Mouse (Mus musculus) hindbrain, embryonic 14.5 days (tissue): Measurements from ENCODE around the gene Zdhhc3. TPM values are rescaled to one million over a fixed set of nuclear protein-coding genes. Genes with fewer than 3 reads are reported as not detected.

Experiments used
- ATAC-seq: fragments of 200-750 bp; cut with Nextera tagmentation; 2 replicates; pipeline ENCODE4 v1.8.0; 2017; ENCODE audit warnings: moderate number of reproducible peaks, mild to moderate bottlenecking, moderate TSS enrichment, moderate library complexity; ENCODE audit not compliant: low FRiP score
- DNase-seq: peaks from one replicate; pipeline ENCODE4 v3.0.0-alpha.2; 2015; ENCODE audit warnings: low spot score
- H3K27ac ChIP-seq: fragments of 300-500 bp; sonication (generic); 2 replicates; pipeline ENCODE4 v1.5.1; 2014; ENCODE audit warnings: mild to moderate bottlenecking, moderate library complexity
- H3K27me3 ChIP-seq: fragments of 300-500 bp; sonication (generic); 2 replicates; pipeline ENCODE4 v1.6.1; 2014; ENCODE audit warnings: mild to moderate bottlenecking, low read length, mixed read lengths; ENCODE audit not compliant: control insufficient read depth, insufficient read depth
- H3K36me3 ChIP-seq: fragments of 300-500 bp; sonication (generic); replicated peaks from 2 replicates; pipeline ENCODE4 v1.6.1; 2014; ENCODE audit not compliant: control insufficient read depth, insufficient read depth
- H3K4me1 ChIP-seq: fragments of 300-500 bp; sonication (generic); replicated peaks from 2 replicates; pipeline ENCODE4 v1.6.1; 2014; ENCODE audit warnings: antibody characterized with exemption, low read length, mixed read lengths; ENCODE audit not compliant: control insufficient read depth, insufficient read depth
- H3K4me2 ChIP-seq: fragments of 300-500 bp; sonication (generic); replicated peaks from 2 replicates; pipeline ENCODE4 v1.6.1; 2014; ENCODE audit warnings: mild to moderate bottlenecking, moderate library complexity
- H3K4me3 ChIP-seq: fragments of 300-500 bp; sonication (generic); replicated peaks from 2 replicates; pipeline ENCODE4 v1.5.1; 2014; ENCODE audit warnings: mild to moderate bottlenecking, low read length
- H3K9ac ChIP-seq: fragments of 300-500 bp; sonication (generic); 2 replicates; pipeline ENCODE4 v1.6.1; 2014
- H3K9me3 ChIP-seq: fragments of 300-500 bp; sonication (generic); 2 replicates; pipeline ENCODE4 v1.6.1; 2016; ENCODE audit warnings: low read length; ENCODE audit not compliant: control insufficient read depth
- WGBS: fragments of 180-500 bp; shearing (Covaris S2); extraction: QIAGEN DNeasy Blood & Tissue Kit; methylation state at CpG from one replicate; pipeline ENCODE4 v1.1.7; 2014; 5-methylcytosine and 5-hydroxymethylcytosine counted together
- polyA plus RNA-seq: library from polyadenylated mRNA; unstranded; fragments of >200 nt; fragmentation: Nextera tagmentation; extraction: Ambion mirVana; gene quantifications from 2 replicates; pipeline ENCODE4 v1.2.1, GENCODE M21; 2014

Zdhhc3 gene
- polyA plus RNA-seq, 1 experiment from 2014 or later, result 63.6 TPM

DNA sequence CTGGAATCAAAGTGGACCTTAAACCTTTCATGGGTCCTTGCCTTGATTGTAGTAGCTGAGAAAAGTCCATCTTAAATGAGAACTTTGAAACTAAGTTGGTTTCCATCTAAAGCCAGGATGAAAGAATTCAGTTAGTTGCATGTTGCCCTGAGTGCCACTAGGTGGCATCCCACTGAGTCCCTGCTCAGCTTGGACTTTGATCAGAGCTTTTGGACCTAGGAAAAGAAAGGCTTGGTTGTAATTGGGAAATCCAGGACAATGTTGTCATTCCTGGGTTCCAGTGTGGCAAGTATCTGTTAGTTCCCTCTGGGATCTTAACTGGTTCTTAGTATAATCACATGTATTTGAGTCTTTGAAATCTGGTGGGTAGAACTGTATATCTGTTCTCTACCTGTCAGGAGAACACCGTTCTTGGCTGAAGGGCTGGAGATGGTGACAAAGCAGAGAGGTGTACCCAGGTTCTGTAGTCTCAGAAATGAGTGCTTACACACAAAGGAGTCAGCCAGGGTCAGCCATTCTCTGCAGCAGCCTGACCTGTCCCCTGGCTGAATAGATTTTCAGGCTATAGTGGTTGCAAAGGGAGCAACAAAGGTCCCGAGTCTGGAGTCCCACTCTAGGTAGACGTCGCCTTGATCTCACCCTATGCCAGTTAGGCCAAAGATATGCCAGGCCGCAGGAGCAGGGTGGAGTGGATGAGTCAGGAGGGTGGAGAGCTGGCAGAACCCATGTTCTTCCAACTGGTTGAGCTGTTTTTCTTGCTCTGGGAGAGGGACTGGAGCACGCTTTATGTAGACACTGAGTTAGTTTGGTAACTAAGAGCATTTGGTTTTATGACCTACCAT, 10.8 kb upstream of the Zdhhc3 start:
- 95% methylated on average over 6 of the region's 6 CpGs for WGBS
- peak; percentile 54 for DNase-seq

GRCm38 (mm10) chr9:123123017-123123416, 10.0 kb upstream of the Zdhhc3 start:
- no peak overlapping the region for H3K27ac ChIP-seq
- DNase-seq (no peak), ATAC-seq (no peak)
- no peaks in the 10 kb centered on the region for H3K9me3 ChIP-seq
- no peaks in the 10 kb centered on the region for H3K4me1 ChIP-seq
- no peak overlapping the region for H3K9ac ChIP-seq
- WGBS, result 77% methylated on average over 3 of the region's 3 CpGs
- H3K27me3 ChIP-seq, result no peaks in the 10 kb centered on the region
- no peak overlapping the region for H3K4me3 ChIP-seq
- H3K36me3 ChIP-seq, result peaks cover 72% of the 10 kb centered on the region
- H3K4me2 ChIP-seq, result no peak overlapping the region

More for the DNA sequence above, 10.8 kb upstream of the Zdhhc3 start:
- no peaks in the 10 kb centered on the region for H3K9me3 ChIP-seq
- H3K27me3 ChIP-seq, result no peaks in the 10 kb centered on the region
- no peak overlapping the region for H3K4me3 ChIP-seq
- no peak overlapping the region for H3K4me2 ChIP-seq
- no peak for ATAC-seq
- H3K36me3 ChIP-seq, result peaks cover 78% of the 10 kb centered on the region
- H3K9ac ChIP-seq, result no peak overlapping the region
- no peak overlapping the region for H3K27ac ChIP-seq
- no peaks in the 10 kb centered on the region for H3K4me1 ChIP-seq

DNA sequence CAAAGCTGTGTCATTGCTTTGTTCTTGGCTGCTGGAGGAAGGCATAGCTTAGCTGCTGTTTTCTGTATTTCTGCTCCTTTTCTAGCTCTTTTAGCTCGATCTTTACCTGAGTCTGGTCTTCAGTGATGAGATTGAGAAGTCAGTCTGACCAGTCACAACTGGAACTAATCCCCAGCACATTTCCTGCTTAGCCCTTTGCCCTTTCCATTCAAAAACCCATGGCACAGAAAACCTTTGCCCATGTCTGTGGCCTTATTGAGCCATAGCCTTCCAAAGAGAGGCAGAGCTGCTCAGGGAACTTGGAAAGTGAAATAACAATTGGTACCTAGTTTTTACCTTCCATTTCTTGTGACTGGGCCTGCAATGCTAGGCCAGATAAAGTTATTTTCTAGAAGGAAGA, 2.6 kb upstream of the Zdhhc3 start:
- Histone ChIP-seq H3K27ac (no peak overlapping the region), H3K4me3 (no peak overlapping the region), H3K36me3 (peaks cover 37% of the 10 kb centered on the region), H3K4me2 (no peak overlapping the region), H3K9me3 (no peaks in the 10 kb centered on the region), H3K27me3 (no peaks in the 10 kb centered on the region), H3K4me1 (peaks cover 19% of the 10 kb centered on the region), H3K9ac (no peak overlapping the region)
- no peak for DNase-seq
- WGBS, result 100% methylated on average over 1 of the region's 1 CpGs
- no peak for ATAC-seq

DNA sequence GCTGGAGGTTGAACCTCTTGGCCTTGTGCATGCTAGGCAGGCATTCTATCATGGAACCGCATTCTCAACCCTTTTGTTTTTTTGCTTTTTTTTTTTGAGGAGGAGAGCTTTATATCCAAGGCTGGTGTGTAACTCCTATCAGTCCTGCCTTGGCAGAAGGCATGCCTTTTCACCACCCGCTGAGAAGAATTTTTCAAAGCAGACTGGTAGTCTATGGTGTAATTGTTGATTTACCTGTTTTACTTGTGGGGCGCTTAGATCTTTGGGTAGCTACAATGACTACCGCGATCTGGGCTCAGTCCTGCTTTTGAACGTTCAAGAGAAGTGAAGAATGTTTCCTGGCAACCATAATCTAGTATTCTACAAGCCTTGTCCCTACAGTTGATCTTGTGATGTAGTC, 926 bp upstream of the Zdhhc3 start:
- Histone ChIP-seq H3K4me1 (peaks cover 19% of the 10 kb centered on the region), H3K27me3 (no peaks in the 10 kb centered on the region), H3K4me2 (peak overlapping the region; percentile 75), H3K9ac (peak overlapping the region; percentile 94), H3K4me3 (peak overlapping the region; percentile 73), H3K36me3 (peaks cover 20% of the 10 kb centered on the region), H3K9me3 (no peaks in the 10 kb centered on the region), H3K27ac (peak overlapping the region; percentile 94)
- ATAC-seq (no peak), DNase-seq (no peak)
- 63% methylated on average over 6 of the region's 6 CpGs for WGBS

- Histone ChIP-seq H3K9ac (peak overlapping the region; percentile 94; the same call in 1 of the 2 replicates), H3K4me2 (peak overlapping the region; percentile 75), H3K4me1 (peaks cover 19% of the 10 kb centered on the region), H3K27me3 (no peaks in the 10 kb centered on the region), H3K9me3 (no peaks in the 10 kb centered on the region), H3K27ac (no peak overlapping the region), H3K4me3 (peak overlapping the region; percentile 73), H3K36me3 (peaks cover 10% of the 10 kb centered on the region; the same call in 1 of the 2 replicates)
- WGBS, result 66% methylated on average over 8 of the region's 8 CpGs
- ATAC-seq, result no peak
- DNase-seq, result no peak
These were observed 1.2 kb downstream of the Zdhhc3 start for GRCm38 (mm10) chr9:123111751-123112221.

DNA sequence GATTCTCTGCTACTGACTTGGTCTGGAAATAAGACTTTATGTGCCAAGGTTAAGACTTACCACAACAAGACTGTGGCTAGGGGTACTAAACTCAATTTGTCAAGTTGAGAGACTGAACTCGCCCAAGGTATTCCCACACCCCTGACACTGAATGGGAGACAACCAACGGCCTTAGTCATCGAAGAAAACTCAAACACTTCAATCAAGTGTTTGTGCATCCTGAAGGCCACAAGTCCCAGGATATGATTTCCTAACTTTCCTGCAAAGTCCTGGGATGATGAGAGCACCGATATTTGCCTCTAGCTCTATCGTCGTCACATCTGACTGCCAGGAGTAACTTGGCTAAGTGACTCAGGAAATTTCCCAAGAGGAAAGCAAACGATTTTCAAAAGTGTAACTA, 3.8 kb downstream of the Zdhhc3 start:
- no peak overlapping the region for H3K27ac ChIP-seq
- 95% methylated on average over 7 of the region's 7 CpGs for WGBS
- no peaks in the 10 kb centered on the region for H3K9me3 ChIP-seq
- H3K4me3 ChIP-seq, result no peak overlapping the region
- no peaks in the 10 kb centered on the region for H3K27me3 ChIP-seq
- DNase-seq (no peak), ATAC-seq (no peak)
- H3K4me1 ChIP-seq, result peaks cover 19% of the 10 kb centered on the region
- peaks cover 9% of the 10 kb centered on the region; the same call in 1 of the 2 replicates for H3K36me3 ChIP-seq
- no peak overlapping the region for H3K9ac ChIP-seq
- no peak overlapping the region for H3K4me2 ChIP-seq

- ATAC-seq, result no peak
- WGBS, result 95% methylated on average over 4 of the region's 4 CpGs
- H3K4me2 ChIP-seq, result no peak overlapping the region
- H3K9me3 ChIP-seq, result no peaks in the 10 kb centered on the region
- no peaks in the 10 kb centered on the region for H3K27me3 ChIP-seq
- no peak overlapping the region for H3K9ac ChIP-seq
- no peak for DNase-seq
- H3K4me1 ChIP-seq, result peaks cover 11% of the 10 kb centered on the region
- peaks cover 9% of the 10 kb centered on the region; the same call in 1 of the 2 replicates for H3K36me3 ChIP-seq
- H3K27ac ChIP-seq, result no peak overlapping the region
- H3K4me3 ChIP-seq, result no peak overlapping the region
These were observed 5.8 kb downstream of the Zdhhc3 start for GRCm38 (mm10) chr9:123107186-123107585.

DNA sequence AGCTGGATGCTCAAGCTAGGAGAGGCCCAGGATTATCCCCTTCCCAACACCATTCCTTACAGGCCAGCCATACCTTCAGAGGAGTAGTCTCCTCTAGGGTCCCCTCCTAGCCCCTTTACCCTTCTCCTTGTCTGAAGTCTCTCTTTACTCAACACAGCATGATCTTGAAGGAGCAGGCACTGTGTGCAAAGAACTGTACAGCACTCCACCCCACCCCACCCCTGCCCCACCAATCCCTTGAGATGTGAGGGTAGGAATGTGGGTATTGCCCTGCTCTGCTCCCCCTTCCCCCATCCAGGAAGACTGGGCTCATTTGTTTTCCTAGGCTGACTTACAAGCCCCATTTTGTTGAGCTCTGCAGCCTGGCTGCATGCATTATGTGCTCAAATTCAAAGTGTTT, 8.6 kb downstream of the Zdhhc3 start:
- ATAC-seq (no peak), DNase-seq (no peak)
- no peak overlapping the region for H3K27ac ChIP-seq
- H3K4me3 ChIP-seq, result no peak overlapping the region
- peaks cover 26% of the 10 kb centered on the region for H3K36me3 ChIP-seq
- no peak overlapping the region for H3K4me2 ChIP-seq
- H3K4me1 ChIP-seq, result no peaks in the 10 kb centered on the region
- no peaks in the 10 kb centered on the region for H3K9me3 ChIP-seq
- no peak overlapping the region for H3K9ac ChIP-seq
- H3K27me3 ChIP-seq, result no peaks in the 10 kb centered on the region

- ATAC-seq (no peak), DNase-seq (no peak)
- no peaks in the 10 kb centered on the region for H3K4me1 ChIP-seq
- H3K9ac ChIP-seq, result no peak overlapping the region
- H3K9me3 ChIP-seq, result no peaks in the 10 kb centered on the region
- no peak overlapping the region for H3K27ac ChIP-seq
- no peaks in the 10 kb centered on the region for H3K27me3 ChIP-seq
- no peak overlapping the region for H3K4me2 ChIP-seq
- H3K36me3 ChIP-seq, result peaks cover 34% of the 10 kb centered on the region
- H3K4me3 ChIP-seq, result no peak overlapping the region
These were observed 9.6 kb downstream of the Zdhhc3 start for GRCm38 (mm10) chr9:123103425-123103824.
